9 mouse cellular contexts compared by ENCODE assay signal in the genomic region with DNA sequence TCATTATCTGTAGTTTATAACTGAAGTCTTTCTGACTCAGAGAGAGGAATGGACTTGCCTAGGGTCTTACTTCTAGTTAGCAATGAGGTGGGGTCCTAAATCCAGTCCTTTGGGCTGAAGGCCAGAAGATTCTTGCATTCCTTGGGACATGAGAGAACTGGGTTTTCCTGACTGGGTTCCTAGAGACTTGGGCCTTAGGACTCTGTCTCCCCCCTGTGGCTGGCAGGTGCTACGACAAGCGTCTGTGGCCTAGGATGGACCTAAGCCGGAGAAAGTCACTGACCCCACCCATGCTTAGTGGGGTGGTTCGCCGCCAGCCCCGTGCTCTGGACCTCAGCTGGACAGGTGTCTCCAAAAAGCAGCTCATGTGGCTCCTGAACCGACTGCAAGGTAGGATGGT. TPM values are rescaled to one million over a fixed set of nuclear protein-coding genes. Genes with fewer than 3 reads are reported as not detected.
DNase-seq lines count a peak whose midpoint lies in the region; ATAC-seq and TF ChIP-seq lines count a peak whose summit lies in the region.
"Had no signal": no experiment of that assay in that cellular context is flagged by ENCODE, and none has a peak within 500 bp of the region (broad histone marks: within the 10 kb centered on the region; RNA-seq: fewer than 3 reads in every experiment).

No protein-coding gene starts in this region.

- WGBS in hindbrain, embryonic 11.5 days: 49% methylated on average over 7 of the region's 7 CpGs
- WGBS in hindbrain, embryonic 13.5 days: 52% methylated on average over 7 of the region's 7 CpGs
- 21% methylated on average over 7 of the region's 7 CpGs for WGBS in lung, postnatal 0 days

- no peak overlapping the region for H3K4me2 ChIP-seq in hindbrain, embryonic 11.5 days (replicated peaks; ENCODE audit: low read depth, low read length)
- H3K4me2 ChIP-seq in hindbrain, embryonic 13.5 days: no peak overlapping the region
- no peak overlapping the region for H3K4me2 ChIP-seq in lung, postnatal 0 days (replicated peaks; ENCODE audit: low read depth, low read length)
- H3K4me2 ChIP-seq: embryonic facial prominence, embryonic 13.5 days had no signal

- peak; percentile 97 for TF ChIP-seq CTCF in lung, postnatal 0 days (IDR thresholded peaks at IDR 0.05)

- H3K27me3 ChIP-seq in hindbrain, embryonic 11.5 days (ENCODE audit: control insufficient read depth, insufficient read depth, low read length): no peaks in the 10 kb centered on the region
- no peaks in the 10 kb centered on the region for H3K27me3 ChIP-seq in hindbrain, embryonic 13.5 days
- H3K27me3 ChIP-seq in lung, postnatal 0 days (replicated peaks; ENCODE audit: insufficient read depth, low read length): no peaks in the 10 kb centered on the region
- no peaks in the 10 kb centered on the region for H3K27me3 ChIP-seq in splenic B cell, adult 2 months (ENCODE audit: control insufficient read depth, insufficient read depth, low read length, poor library complexity, severe bottlenecking)
- H3K27me3 ChIP-seq: embryonic facial prominence, embryonic 13.5 days had no signal

- peaks cover 11% of the 10 kb centered on the region; the same call in 1 of the 2 replicates for H3K36me3 ChIP-seq in hindbrain, embryonic 11.5 days (ENCODE audit: control insufficient read depth, insufficient read depth, low read length)
- H3K36me3 ChIP-seq in hindbrain, embryonic 13.5 days: peaks cover 81% of the 10 kb centered on the region
- H3K36me3 ChIP-seq in lung, postnatal 0 days (ENCODE audit: insufficient read depth, low read length): no peaks in the 10 kb centered on the region
- H3K36me3 ChIP-seq in splenic B cell, adult 2 months (ENCODE audit: control insufficient read depth, insufficient read depth, low read length, poor library complexity, severe bottlenecking): no peaks in the 10 kb centered on the region

- DNase-seq in hindbrain, embryonic 11.5 days (ENCODE audit: low spot score): peak; percentile 81
- DNase-seq in CD8-positive naive resting alpha-beta T cell, adult 2 months (ENCODE audit: low read depth in 2 of 2, low spot score in 2 of 2): peak; percentile 48 to 56
- DNase-seq in brain, adult 2 months (ENCODE audit: low read depth, low spot score): peak; percentile 86
- peak; percentile 69 for DNase-seq in forelimb bud, embryonic 11.5 days (ENCODE audit: low read depth, low spot score)
- DNase-seq in kidney, adult 8-10 months: peak; percentile 43 to 72
- peak; percentile 90 for DNase-seq in lung, postnatal 0 days (ENCODE audit: low spot score)
- peak; percentile 80 for DNase-seq in splenic B cell, adult 2 months (ENCODE audit: low read depth, low spot score)

- no peaks in the 10 kb centered on the region for H3K4me1 ChIP-seq in hindbrain, embryonic 11.5 days (replicated peaks; ENCODE audit: control insufficient read depth, insufficient read depth, low read length)
- peaks cover 20% of the 10 kb centered on the region for H3K4me1 ChIP-seq in hindbrain, embryonic 13.5 days (replicated peaks)
- no peaks in the 10 kb centered on the region for H3K4me1 ChIP-seq in lung, postnatal 0 days (ENCODE audit: insufficient read depth, low read depth, low read length)

- no peak for ATAC-seq in hindbrain, embryonic 11.5 days (ENCODE audit: low FRiP score)
- no peak for ATAC-seq in hindbrain, embryonic 13.5 days (ENCODE audit: low FRiP score)
- ATAC-seq in lung, postnatal 0 days: peak; percentile 80

- no peak overlapping the region for H3K27ac ChIP-seq in hindbrain, embryonic 11.5 days (ENCODE audit: low read depth, low read length)
- H3K27ac ChIP-seq in hindbrain, embryonic 13.5 days: no peak overlapping the region
- no peak overlapping the region for H3K27ac ChIP-seq in lung, postnatal 0 days (ENCODE audit: low read length)

- H3K9ac ChIP-seq in hindbrain, embryonic 11.5 days (ENCODE audit: low read depth, low read length): no peak overlapping the region
- H3K9ac ChIP-seq in hindbrain, embryonic 13.5 days: no peak overlapping the region
- no peak overlapping the region for H3K9ac ChIP-seq in lung, postnatal 0 days (replicated peaks; ENCODE audit: low read depth)
- H3K9ac ChIP-seq: embryonic facial prominence, embryonic 13.5 days had no signal

- H3K4me3 ChIP-seq in hindbrain, embryonic 11.5 days (ENCODE audit: low read depth, low read length): no peak overlapping the region
- no peak overlapping the region for H3K4me3 ChIP-seq in hindbrain, embryonic 13.5 days
- no peak overlapping the region for H3K4me3 ChIP-seq in lung, postnatal 0 days (ENCODE audit: low read depth, low read length)
- H3K4me3 ChIP-seq: embryonic facial prominence, embryonic 13.5 days had no signal

- H3K9me3 ChIP-seq in hindbrain, embryonic 11.5 days (ENCODE audit: control insufficient read depth, low read length): no peaks in the 10 kb centered on the region
- H3K9me3 ChIP-seq in hindbrain, embryonic 13.5 days: no peaks in the 10 kb centered on the region
- no peaks in the 10 kb centered on the region for H3K9me3 ChIP-seq in lung, postnatal 0 days (ENCODE audit: low read length)
- H3K9me3 ChIP-seq: embryonic facial prominence, embryonic 13.5 days had no signal

- no peak for TF ChIP-seq EP300 in lung, postnatal 0 days (IDR thresholded peaks at IDR 0.05)

RNA-seq across cellular contexts. Expression of a gene that starts 8.6 kb away (rescaled TPM):
- polyA plus RNA-seq in hindbrain, embryonic 11.5 days (2014; fragmentation: Nextera tagmentation; extraction: Ambion mirVana): 6.7 and 8.5 TPM in 2 replicates
- polyA plus RNA-seq in hindbrain, embryonic 13.5 days (2015; fragmentation: Nextera tagmentation; extraction: Ambion mirVana): 8.0 and 9.1 TPM in 2 replicates
- polyA plus RNA-seq in lung, postnatal 0 days (2015; fragmentation: Nextera tagmentation; extraction: Ambion mirVana): 38.5 and 42.8 TPM in 2 replicates

RNA-seq across cellular contexts. Expression of a gene that starts 15.4 kb away (rescaled TPM):
- 21.3 and 22.4 TPM in 2 replicates for polyA plus RNA-seq in hindbrain, embryonic 11.5 days (2014; fragmentation: Nextera tagmentation; extraction: Ambion mirVana)
- 17.8 and 20.9 TPM in 2 replicates for polyA plus RNA-seq in hindbrain, embryonic 13.5 days (2015; fragmentation: Nextera tagmentation; extraction: Ambion mirVana)
- polyA plus RNA-seq in lung, postnatal 0 days (2015; fragmentation: Nextera tagmentation; extraction: Ambion mirVana): 10.5 and 11.0 TPM in 2 replicates

RNA-seq across cellular contexts. Expression of a gene that starts 16.7 kb away (rescaled TPM):
- polyA plus RNA-seq in hindbrain, embryonic 11.5 days (2014; fragmentation: Nextera tagmentation; extraction: Ambion mirVana): 6.2 and 10.7 TPM in 2 replicates
- 9.0 and 9.3 TPM in 2 replicates for polyA plus RNA-seq in hindbrain, embryonic 13.5 days (2015; fragmentation: Nextera tagmentation; extraction: Ambion mirVana)
- 1.6 TPM in 2 replicates for polyA plus RNA-seq in lung, postnatal 0 days (2015; fragmentation: Nextera tagmentation; extraction: Ambion mirVana)

RNA-seq across cellular contexts. Expression of a gene that starts 24.4 kb away (rescaled TPM):
- polyA plus RNA-seq in hindbrain, embryonic 11.5 days (2014; fragmentation: Nextera tagmentation; extraction: Ambion mirVana): not detected in 2 replicates
- polyA plus RNA-seq in hindbrain, embryonic 13.5 days (2015; fragmentation: Nextera tagmentation; extraction: Ambion mirVana): not detected in 2 replicates
- polyA plus RNA-seq in lung, postnatal 0 days (2015; fragmentation: Nextera tagmentation; extraction: Ambion mirVana): not detected in 2 replicates
- polyA plus RNA-seq: embryonic facial prominence, embryonic 13.5 days had no signal

RNA-seq across cellular contexts. Expression of a gene that starts 29.1 kb away (rescaled TPM):
- polyA plus RNA-seq in hindbrain, embryonic 11.5 days (2014; fragmentation: Nextera tagmentation; extraction: Ambion mirVana): 0.15 and 0.22 TPM in 2 replicates
- 0.18 TPM in 1 of 2 replicates, not detected in the other for polyA plus RNA-seq in hindbrain, embryonic 13.5 days (2015; fragmentation: Nextera tagmentation; extraction: Ambion mirVana)
- polyA plus RNA-seq in lung, postnatal 0 days (2015; fragmentation: Nextera tagmentation; extraction: Ambion mirVana): 0.07 and 0.08 TPM in 2 replicates
